Mouse (Mus musculus) mature B cell (primary cell): ENCODE measurements around the gene 4632433K11Rik.
"Not testable (repeated sequence)": the region's sequence is repeated elsewhere in the genome, so short reads cannot be mapped to it uniquely, and the experiment has no call there.

Experiments used
- in situ Hi-C: fragments of 300-500 bp; cut with MboI; formaldehyde crosslinking; loops from 2 replicates; pipeline ENCODE4 v1.14.3; 2019

Gene 4632433K11Rik

GRCm38 (mm10) chr7:5033818-5034217, at the start of gene 4632433K11Rik:
TSS of gene 4632433K11Rik (plus strand) at chr7:5034118.
- in situ Hi-C loops = no loop called here

- in situ Hi-C loops = no loop called here
Observed at GRCm38 (mm10) chr7:4988250-4988649, 45.7 kb upstream of the 4632433K11Rik start.

DNA sequence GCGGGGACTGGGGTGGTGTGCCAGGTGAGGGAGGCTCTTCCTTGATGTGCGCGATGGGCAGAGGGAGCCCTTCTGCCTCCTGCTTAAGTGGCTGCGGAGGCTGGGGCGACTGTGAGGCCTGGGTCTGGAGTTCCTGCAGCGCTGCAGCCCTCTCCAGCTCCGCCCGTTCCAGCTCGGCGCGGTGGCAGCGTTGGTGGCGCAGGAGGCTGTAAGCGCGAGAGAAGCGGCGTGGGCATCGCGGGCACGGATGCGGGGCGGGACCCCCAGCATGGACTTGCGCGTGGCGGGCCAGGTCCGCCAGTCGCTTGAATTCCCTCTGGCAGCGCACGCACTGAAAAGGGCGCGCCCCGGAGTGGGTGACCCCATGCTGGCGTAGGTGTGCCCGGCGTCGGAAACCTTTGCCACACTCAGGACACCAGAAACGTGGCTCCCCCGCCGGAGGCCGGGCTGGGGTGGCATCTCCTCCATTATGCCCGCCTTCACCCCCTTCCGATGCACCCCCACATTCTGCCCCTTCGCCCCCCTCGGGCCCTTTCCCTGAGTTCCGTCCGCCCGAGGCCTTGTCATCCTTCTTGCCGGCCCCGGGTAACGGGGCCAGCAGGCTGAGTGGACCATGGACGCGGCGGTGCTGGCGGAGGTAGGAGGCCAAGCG, 40.4 kb upstream of the 4632433K11Rik start:
- in situ Hi-C loops = no loop called here

DNA sequence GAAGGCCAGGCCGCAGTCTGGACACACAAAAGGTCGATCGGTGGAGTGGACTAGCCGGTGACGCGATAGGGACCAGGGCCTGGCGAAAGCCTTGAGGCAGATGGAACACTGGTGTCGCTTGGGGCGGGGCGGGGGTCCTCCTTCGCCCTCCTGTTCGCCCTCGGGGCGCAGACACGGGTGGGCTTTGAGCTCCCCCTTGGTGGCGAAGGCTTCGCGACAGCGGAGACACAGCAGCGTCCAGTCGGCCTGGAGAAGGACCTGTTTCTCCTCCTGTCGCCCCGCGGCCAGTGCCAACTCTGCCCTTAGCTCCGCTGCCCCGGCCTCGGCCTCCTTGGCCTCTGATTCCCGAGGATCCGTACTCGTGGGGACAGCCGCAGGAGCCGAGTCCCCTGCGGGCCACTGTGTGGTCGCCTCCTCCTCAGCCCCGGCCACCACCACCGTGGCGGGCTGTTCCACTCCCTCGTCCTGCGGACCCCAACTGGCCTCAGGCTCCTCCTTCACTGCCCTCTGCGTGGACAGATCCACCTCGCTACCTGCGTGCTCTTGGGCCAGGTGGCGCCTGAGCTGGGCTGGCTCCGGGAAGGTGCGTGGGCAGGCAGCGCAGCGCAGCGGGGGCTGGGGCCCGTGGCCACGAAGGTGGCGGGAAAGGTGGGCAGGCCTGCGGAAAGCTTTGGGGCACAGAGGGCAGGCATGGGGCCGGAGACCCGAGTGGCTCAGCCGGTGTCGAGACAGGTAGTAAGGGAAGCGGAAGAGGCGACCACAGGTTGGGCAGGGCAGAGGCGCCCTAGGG, 39.7 kb upstream of the 4632433K11Rik start:
- in situ Hi-C loops = no loop called here

DNA sequence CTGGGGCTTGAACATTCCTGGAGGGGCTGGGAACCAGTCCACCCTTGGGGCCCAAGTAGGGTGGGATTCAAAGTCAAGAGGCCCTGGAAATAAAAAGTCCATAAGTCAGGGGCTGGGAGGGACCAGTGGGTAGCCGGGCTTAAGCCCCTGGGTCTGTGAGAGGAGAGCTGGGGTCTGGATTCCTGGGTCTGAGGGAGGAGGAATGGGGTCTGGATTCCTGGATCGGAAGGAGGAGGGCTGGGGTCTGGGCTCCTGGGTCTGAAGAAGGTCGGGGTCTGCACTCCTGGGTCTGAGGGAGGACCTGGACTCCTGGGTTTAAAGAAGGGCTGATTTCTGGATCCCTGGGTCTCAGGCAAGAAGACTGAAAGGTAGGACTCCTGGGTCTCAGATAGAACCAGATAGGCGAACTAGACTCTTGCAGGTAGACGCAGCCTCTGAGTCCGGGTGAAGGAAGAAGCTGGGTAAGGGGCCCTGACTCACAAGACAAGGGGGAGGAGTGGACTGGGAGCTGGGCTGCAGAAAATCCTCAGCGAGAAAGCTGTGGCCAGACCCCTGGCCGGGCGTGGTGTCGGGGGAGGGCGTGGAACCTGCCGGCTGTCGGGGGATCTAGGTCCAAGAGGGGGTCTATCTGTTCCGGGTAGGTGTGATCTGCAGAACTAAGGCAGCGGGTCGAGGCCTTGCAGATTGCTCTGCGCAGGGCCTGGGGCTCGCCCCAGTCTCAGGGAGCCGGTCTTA, 38.5 kb upstream of the 4632433K11Rik start:
- in situ Hi-C loops = no loop called here

DNA sequence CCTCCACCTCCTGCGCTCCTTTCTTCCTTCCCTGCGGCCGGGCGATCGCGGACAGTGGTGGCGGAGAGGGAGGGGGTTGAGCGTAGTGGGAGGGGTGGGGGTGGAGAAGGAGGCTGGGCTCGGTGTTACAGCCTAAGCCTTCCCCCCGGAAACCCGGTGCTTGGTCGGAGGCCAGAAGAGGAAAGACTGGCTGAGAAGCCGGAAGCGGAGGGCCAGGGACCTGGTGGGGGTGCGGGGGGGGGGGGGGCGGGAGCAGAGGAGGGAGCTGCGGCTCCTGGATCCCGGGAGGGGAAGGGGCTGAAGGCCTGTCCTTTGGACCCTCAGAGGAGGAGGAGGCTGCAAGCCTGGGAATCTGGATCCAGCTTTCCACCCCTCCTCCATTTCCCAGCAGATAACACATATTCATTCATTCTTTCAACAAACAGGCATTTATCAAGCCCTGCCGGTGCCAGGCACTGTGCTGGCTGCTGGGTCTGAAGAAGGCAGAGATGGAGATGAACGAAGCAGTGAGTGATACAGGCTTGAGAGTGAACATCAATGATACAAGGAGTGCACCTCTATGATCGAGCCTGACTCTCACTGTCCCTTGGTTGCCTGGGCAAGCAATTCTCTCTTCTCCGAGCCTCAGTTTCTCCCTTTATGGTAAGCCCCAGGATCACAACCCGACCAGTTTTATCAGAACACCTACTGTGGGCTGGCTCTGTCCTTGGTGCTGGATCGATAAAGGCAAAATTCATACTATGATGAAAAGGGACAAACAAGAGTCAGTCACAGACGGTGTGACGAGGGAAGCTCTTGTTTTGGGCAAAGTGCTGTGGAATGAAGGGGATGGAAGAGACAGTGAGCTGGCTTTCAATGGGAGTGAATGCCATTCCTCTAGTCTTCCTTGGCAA, 37.7 kb upstream of the 4632433K11Rik start, which contains the start of gene Zfp579:
Gene Zfp579, minus strand, starts transcription at position 156 of the 893 bp plus-strand sequence.
- in situ Hi-C loops = no loop called here

DNA sequence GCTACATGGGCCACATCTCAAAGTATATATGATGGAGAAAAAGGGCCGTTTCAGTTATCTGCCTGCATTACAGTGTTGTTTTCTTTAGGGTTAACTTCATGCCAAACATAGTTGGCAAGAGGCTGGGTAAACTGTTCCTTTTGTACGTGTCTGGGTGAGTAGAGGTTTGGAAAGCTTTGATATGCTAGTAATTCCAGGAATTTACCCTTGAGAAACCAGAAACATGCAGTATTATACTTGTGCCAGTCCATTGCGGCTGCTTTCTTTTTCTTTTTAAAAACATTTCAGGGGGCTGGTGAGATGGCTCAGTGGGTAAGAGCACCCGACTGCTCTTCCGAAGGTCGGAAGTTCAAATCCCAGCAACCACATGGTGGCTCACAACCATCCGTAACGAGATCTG, 37.0 kb upstream of the 4632433K11Rik start:
- in situ Hi-C loops = no loop called here

DNA sequence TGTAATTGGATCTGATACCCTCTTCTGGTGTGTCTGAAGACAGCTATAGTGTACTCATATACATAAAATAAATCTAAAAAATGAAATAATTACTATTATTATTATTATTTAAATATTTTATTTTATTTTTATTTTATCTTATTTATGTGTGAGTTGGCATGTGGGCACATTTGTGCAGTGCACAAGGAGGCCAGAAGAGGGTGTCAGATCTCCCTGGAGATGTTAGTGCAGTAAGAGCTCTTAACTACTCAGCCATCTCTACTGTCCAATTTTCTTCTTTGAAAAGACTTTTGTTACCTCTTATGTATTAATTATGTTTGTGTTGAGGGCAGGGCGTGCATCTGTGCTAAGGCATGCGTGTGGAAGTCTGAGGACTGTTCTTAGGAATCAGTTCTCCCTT, 34.0 kb upstream of the 4632433K11Rik start:
- in situ Hi-C loops = no loop called here

GRCm38 (mm10) chr7:5002876-5003275, 31.0 kb upstream of the 4632433K11Rik start:
- in situ Hi-C loops = not testable (repeated sequence)

DNA sequence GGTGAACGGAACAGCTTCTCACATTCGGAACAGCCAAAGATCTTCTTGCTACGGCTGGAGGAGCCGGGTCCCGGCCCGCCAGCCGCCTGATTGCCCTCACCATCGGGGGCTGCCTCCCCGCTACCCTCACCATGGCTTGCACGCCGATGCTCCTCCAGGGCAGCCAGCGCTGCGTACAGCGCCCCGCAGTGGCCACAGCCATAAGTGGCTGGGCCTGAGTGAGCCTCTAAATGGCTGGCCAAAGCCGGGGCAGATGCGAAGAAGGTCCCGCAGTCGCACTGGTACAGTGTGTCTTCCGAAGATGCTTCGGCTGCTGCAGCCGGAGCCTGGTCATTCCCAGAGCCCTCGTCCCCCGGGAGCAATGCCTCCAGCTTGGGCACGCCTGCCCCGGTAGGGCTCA, 25.7 kb upstream of the 4632433K11Rik start:
- in situ Hi-C loops = no loop called here

- in situ Hi-C loops = loop anchor here (5.0 kb wide), 1 partner anchor 34 kb away; no protein-coding TSS in a partner anchor
Observed at GRCm38 (mm10) chr7:5012681-5013513, 21.0 kb upstream of the 4632433K11Rik start.

DNA sequence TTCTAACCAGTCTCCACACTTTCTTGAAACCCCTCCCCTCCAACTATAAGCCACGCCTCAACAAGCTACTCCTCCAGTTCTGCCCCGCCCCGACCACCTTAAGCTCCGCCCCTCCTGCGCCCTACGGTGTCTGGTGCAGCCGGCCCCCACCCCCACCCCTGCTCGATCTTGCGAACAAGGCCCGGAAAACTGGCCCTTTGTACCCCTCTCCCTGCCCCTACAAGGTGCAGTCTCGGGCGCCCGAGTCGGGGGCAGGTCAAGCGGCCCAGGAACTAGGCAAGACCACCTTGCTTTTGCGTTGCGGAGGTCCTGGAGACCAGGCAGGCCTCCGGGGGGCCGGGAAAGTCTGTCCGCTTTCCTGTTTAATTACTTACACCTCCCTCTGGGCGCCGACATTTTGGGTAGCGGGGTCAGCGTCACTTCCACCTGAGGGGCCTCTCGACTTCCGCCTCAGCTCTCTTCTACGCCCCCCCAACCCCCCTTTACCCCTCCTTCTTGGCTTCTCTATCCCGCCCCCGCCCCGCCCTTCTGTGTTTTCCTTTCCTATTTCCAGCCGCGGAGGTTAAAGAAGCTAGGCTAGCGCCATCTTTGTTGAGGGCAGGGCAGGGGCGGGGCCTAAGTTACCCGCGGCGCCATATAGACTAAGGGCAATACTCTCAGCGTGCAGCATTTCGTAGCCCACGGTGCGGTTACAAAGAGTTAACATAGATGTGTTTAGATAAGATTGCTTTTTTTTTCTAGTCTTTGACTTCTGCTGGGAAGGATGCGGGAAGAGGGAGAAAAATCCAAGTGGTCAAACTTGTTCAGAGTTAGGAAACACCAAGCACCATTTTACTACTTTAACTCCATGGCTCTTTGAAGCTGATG, 19.4 kb upstream of the 4632433K11Rik start, which contains the start of the genes Zfp524 and Fiz1:
Gene Zfp524, plus strand, starts transcription at position 165 of the 867 bp plus-strand sequence.
Gene Fiz1, minus strand, starts transcription at position 447 of the 867 bp plus-strand sequence.
- in situ Hi-C loops = loop anchor here (5.0 kb wide), 1 partner anchor 33 kb away; no protein-coding TSS in a partner anchor

DNA sequence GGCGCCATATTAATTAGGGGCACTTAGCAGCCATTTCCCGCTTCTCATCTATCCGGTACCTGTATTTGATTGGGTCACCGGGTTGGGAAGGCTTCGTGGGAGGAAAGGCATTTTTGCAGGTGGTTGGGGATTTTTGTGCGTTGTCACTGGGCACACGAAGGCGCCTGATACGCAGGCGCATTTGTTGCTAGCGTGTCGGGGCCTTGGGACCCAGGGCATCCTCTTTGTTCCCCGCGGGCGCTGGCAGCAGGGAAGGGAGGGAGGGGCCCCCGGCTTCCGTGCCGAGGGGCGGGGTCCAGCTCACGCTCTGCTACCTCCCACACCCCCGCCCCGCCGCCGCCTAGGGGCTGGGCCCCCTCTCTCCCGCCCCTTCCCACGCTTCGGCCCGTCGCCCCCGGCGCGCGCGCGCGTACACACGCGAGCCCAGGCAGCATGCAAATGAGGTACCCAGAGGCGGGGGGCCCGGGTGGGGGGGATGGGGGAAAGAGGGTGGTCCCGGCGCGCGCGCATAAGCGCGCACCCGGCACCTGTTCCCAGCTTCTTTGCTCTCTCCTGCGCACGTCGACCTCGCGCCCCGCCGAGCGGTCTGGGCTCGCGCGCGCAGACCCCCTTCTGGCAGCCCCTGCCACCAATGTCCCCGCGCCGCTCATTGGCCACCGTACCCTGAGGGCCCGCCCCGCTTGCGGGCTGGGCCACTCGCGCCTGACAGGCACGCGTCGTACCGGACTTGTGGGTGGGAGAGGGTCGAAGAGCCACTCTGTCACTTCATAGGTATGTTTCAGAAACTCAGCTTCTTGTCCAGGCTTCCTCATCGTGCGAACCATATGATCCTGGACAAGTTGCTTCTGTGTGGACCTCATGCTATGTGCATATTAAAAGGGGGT, 18.6 kb upstream of the 4632433K11Rik start, which contains the start of gene Gm44973:
Gene Gm44973, plus strand, starts transcription at position 379 of the 884 bp plus-strand sequence.
- in situ Hi-C loops = no loop called here

GRCm38 (mm10) chr7:5016057-5016456, 17.9 kb upstream of the 4632433K11Rik start:
- in situ Hi-C loops = no loop called here

- in situ Hi-C loops = no loop called here
Observed at GRCm38 (mm10) chr7:5016920-5017319, 17.0 kb upstream of the 4632433K11Rik start.

GRCm38 (mm10) chr7:5017352-5017751, 16.6 kb upstream of the 4632433K11Rik start:
- in situ Hi-C loops = no loop called here

DNA sequence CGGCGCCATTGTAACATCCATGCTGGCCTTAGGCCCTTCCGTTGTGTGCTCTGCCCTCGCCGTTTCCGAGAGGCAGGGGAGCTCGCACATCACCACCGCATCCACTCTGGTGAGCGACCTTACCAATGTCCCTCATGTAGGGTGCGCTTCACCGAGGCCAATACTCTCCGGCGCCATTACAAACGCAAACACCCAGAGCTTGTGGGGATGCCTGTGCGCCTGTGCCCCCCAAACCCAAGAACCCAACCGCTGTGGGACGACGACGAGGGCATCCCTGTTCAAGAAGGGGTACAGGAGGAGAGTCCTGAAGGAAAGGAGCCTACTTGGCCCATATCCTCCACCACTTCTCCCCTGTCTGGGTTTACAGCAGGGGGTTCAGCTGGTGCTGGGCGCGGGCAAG, 16.0 kb upstream of the 4632433K11Rik start:
- in situ Hi-C loops = no loop called here

- in situ Hi-C loops = not testable (repeated sequence)
Observed at GRCm38 (mm10) chr7:5019576-5019975, 14.3 kb upstream of the 4632433K11Rik start.
